Mouse (Mus musculus): ENCODE data around the gene Pkhd1.
"Not testable (repeated sequence)": the region's sequence is repeated elsewhere in the genome, so short reads cannot be mapped to it uniquely, and the experiment has no call there.

The Pkhd1 gene

GRCm38 (mm10) chr1:20301631-20302030, 316.2 kb downstream of the Pkhd1 start:
- DNase-seq (ENCODE audit: low spot score in 2 of 2), result no peak

- DNase-seq (ENCODE audit: low spot score in 2 of 2), result no peak
Observed at GRCm38 (mm10) chr1:20288696-20289095, 329.2 kb downstream of the Pkhd1 start.

- no peak for DNase-seq (ENCODE audit: low spot score in 2 of 2)
Observed at GRCm38 (mm10) chr1:20260403-20260802, 357.5 kb downstream of the Pkhd1 start.

- no peak for DNase-seq (ENCODE audit: low spot score in 2 of 2)
Observed at GRCm38 (mm10) chr1:20248169-20248568, 369.7 kb downstream of the Pkhd1 start.

- DNase-seq (ENCODE audit: low spot score in 2 of 2), result no peak
Observed at GRCm38 (mm10) chr1:20216681-20217080, 401.2 kb downstream of the Pkhd1 start.

GRCm38 (mm10) chr1:20190444-20190843, 427.4 kb downstream of the Pkhd1 start:
- no peak for DNase-seq (ENCODE audit: low spot score in 2 of 2)

- no peak for DNase-seq (ENCODE audit: low spot score in 2 of 2)
Observed at GRCm38 (mm10) chr1:20180157-20180556, 437.7 kb downstream of the Pkhd1 start.

- no peak for DNase-seq (ENCODE audit: low spot score in 2 of 2)
Observed at GRCm38 (mm10) chr1:20171199-20171598, 446.7 kb downstream of the Pkhd1 start.

GRCm38 (mm10) chr1:20150627-20151026, 467.2 kb downstream of the Pkhd1 start:
- DNase-seq (ENCODE audit: low spot score in 2 of 2), result not testable (repeated sequence)

GRCm38 (mm10) chr1:20150016-20150415, 467.8 kb downstream of the Pkhd1 start:
- no peak for DNase-seq (ENCODE audit: low spot score in 2 of 2)

GRCm38 (mm10) chr1:20136205-20136604, 481.7 kb downstream of the Pkhd1 start:
- DNase-seq (ENCODE audit: low spot score in 2 of 2), result no peak

- no peak for DNase-seq (ENCODE audit: low spot score in 2 of 2)
Observed at GRCm38 (mm10) chr1:20135065-20135618, 482.7 kb downstream of the Pkhd1 start.

GRCm38 (mm10) chr1:20133636-20134035, 484.2 kb downstream of the Pkhd1 start:
- DNase-seq (ENCODE audit: low spot score in 2 of 2), result no peak

- no peak for DNase-seq (ENCODE audit: low spot score in 2 of 2)
Observed at GRCm38 (mm10) chr1:20131786-20132596, 485.9 kb downstream of the Pkhd1 start.

GRCm38 (mm10) chr1:20117331-20117730, 500.5 kb downstream of the Pkhd1 start:
- no peak for DNase-seq (ENCODE audit: low spot score in 2 of 2)

GRCm38 (mm10) chr1:20069733-20070132, 548.1 kb downstream of the Pkhd1 start:
- DNase-seq (ENCODE audit: low spot score in 2 of 2), result peak; percentile 3 to 9

- peak; percentile 19 to 29 for DNase-seq (ENCODE audit: low spot score in 2 of 2)
Observed at GRCm38 (mm10) chr1:20058245-20058644, 559.6 kb downstream of the Pkhd1 start.

- no peak for DNase-seq (ENCODE audit: low spot score in 2 of 2)
Observed at GRCm38 (mm10) chr1:20039389-20039788, 578.5 kb downstream of the Pkhd1 start.

GRCm38 (mm10) chr1:20035277-20035676, 582.6 kb downstream of the Pkhd1 start:
- DNase-seq (ENCODE audit: low spot score in 2 of 2), result no peak

- no peak for DNase-seq (ENCODE audit: low spot score in 2 of 2)
Observed at GRCm38 (mm10) chr1:20018198-20018925, 599.5 kb downstream of the Pkhd1 start.

GRCm38 (mm10) chr1:20017619-20018018, 600.2 kb downstream of the Pkhd1 start:
- DNase-seq (ENCODE audit: low spot score in 2 of 2), result no peak
